Mouse (Mus musculus) ES-E14 (cell line): Measurements from ENCODE around the gene Cnot3.

Source experiments
- CHD2 ChIP-seq: IDR thresholded peaks from 2 replicates; pipeline ENCODE4 v1.6.1; 2014; ENCODE audit warnings: mild to moderate bottlenecking, low read depth, low read length, inconsistent platforms
- ZC3H11A ChIP-seq: IDR thresholded peaks from 2 replicates; pipeline ENCODE4 v1.6.1; 2012; ENCODE audit warnings: low read depth, mild to moderate bottlenecking, inconsistent platforms, low read length, borderline replicate concordance
- ZNF384 ChIP-seq: IDR thresholded peaks from 2 replicates; pipeline ENCODE4 v1.6.1; 2012; ENCODE audit warnings: low read depth, low read length, inconsistent platforms

GRCm38 (mm10) chr7:3643843-3644242, 1.2 kb upstream of the Cnot3 start:
- TF ChIP-seq ZNF384 (no peak), CHD2 (no peak), ZC3H11A (no peak)
